Mouse (Mus musculus) forebrain, embryonic 11.5 days (tissue): ENCODE measurements around the gene Dennd5a. TPM values are rescaled to one million over a fixed set of nuclear protein-coding genes. Genes with fewer than 3 reads are reported as not detected.

Source experiments
- ATAC-seq: fragments of 200-750 bp; cut with Nextera tagmentation; replicated peaks from 2 replicates; pipeline ENCODE4 v1.8.0; 2017; ENCODE audit warnings: moderate TSS enrichment; ENCODE audit not compliant: low FRiP score
- DNase-seq: peaks from one replicate; pipeline ENCODE4 v3.0.0-alpha.2; 2017; ENCODE audit warnings: low spot score
- H3K27ac ChIP-seq: fragments of 300-500 bp; sonication (generic); 2 replicates; pipeline ENCODE4 v1.5.1; 2014; ENCODE audit warnings: low read depth, low read length
- H3K27me3 ChIP-seq: fragments of 300-500 bp; sonication (generic); 2 replicates; pipeline ENCODE4 v1.6.1; 2014; ENCODE audit warnings: mild to moderate bottlenecking, low read length, mixed read lengths; ENCODE audit not compliant: control insufficient read depth, insufficient read depth
- H3K36me3 ChIP-seq: fragments of 300-500 bp; sonication (generic); 2 replicates; pipeline ENCODE4 v1.6.1; 2014; ENCODE audit warnings: mild to moderate bottlenecking, low read length, moderate library complexity, mixed read lengths; ENCODE audit not compliant: control insufficient read depth, insufficient read depth
- H3K4me1 ChIP-seq: fragments of 300-500 bp; sonication (generic); replicated peaks from 2 replicates; pipeline ENCODE4 v1.6.1; 2014; ENCODE audit warnings: low read length, mixed read lengths; ENCODE audit not compliant: control insufficient read depth, insufficient read depth
- H3K4me2 ChIP-seq: fragments of 300-500 bp; sonication (generic); 2 replicates; pipeline ENCODE4 v1.6.1; 2014; ENCODE audit warnings: low read depth, mild to moderate bottlenecking, low read length, moderate library complexity, mixed read lengths; ENCODE audit not compliant: severe bottlenecking
- H3K4me3 ChIP-seq: fragments of 300-500 bp; sonication (generic); 2 replicates; pipeline ENCODE4 v1.5.1; 2014; ENCODE audit warnings: low read depth, low read length
- H3K9ac ChIP-seq: fragments of 300-500 bp; sonication (generic); 2 replicates; pipeline ENCODE4 v1.6.1; 2014; ENCODE audit warnings: low read length
- H3K9me3 ChIP-seq: fragments of 300-500 bp; sonication (generic); 2 replicates; pipeline ENCODE4 v1.6.1; 2016; ENCODE audit warnings: low read length, mixed read lengths; ENCODE audit not compliant: control insufficient read depth
- WGBS: fragments of 180-500 bp; shearing (Covaris S2); extraction: QIAGEN DNeasy Blood & Tissue Kit; methylation state at CpG from one replicate; pipeline ENCODE4 v1.1.7; 2014; 5-methylcytosine and 5-hydroxymethylcytosine counted together
- polyA plus RNA-seq: library from polyadenylated mRNA; unstranded; fragments of >200 nt; fragmentation: Nextera tagmentation; extraction: Ambion mirVana; gene quantifications from 2 replicates; pipeline ENCODE4 v1.2.1, GENCODE M21; 2014

Gene Dennd5a
- polyA plus RNA-seq, 1 experiment from 2014 or later: 55.9 TPM

- Histone ChIP-seq H3K4me3 (no peak overlapping the region), H3K4me2 (no peak overlapping the region), H3K27ac (no peak overlapping the region), H3K9ac (no peak overlapping the region), H3K4me1 (0 out of 2 replicates have a peak, but pooled peaks cover 2% of the 10 kb centered on the region), H3K27me3 (no peaks in the 10 kb centered on the region), H3K36me3 (peaks cover 8% of the 10 kb centered on the region; the same call in 1 of the 2 replicates), H3K9me3 (no peaks in the 10 kb centered on the region)
- 96% methylated on average over 4 of the region's 4 CpGs for WGBS
- DNase-seq: no peak
- no peak for ATAC-seq
These were observed 37.4 kb downstream of the Dennd5a start for GRCm38 (mm10) chr7:109922889-109923288.

- Histone ChIP-seq H3K9ac (no peak overlapping the region), H3K4me3 (no peak overlapping the region), H3K27ac (no peak overlapping the region), H3K4me2 (no peak overlapping the region), H3K9me3 (no peaks in the 10 kb centered on the region), H3K27me3 (no peaks in the 10 kb centered on the region), H3K4me1 (no peaks in the 10 kb centered on the region), H3K36me3 (peaks cover 16% of the 10 kb centered on the region)
- DNase-seq (no peak), ATAC-seq (no peak)
- 96% methylated on average over 2 of the region's 2 CpGs for WGBS
These were observed 54.1 kb downstream of the Dennd5a start for GRCm38 (mm10) chr7:109906165-109906564.

- 93% methylated on average over 9 of the region's 9 CpGs for WGBS
- H3K36me3 ChIP-seq: peaks cover 24% of the 10 kb centered on the region
- no peaks in the 10 kb centered on the region for H3K9me3 ChIP-seq
- H3K4me1 ChIP-seq: no peaks in the 10 kb centered on the region
- no peak overlapping the region for H3K4me3 ChIP-seq
- no peak overlapping the region for H3K4me2 ChIP-seq
- H3K27me3 ChIP-seq: no peaks in the 10 kb centered on the region
- ATAC-seq (no peak), DNase-seq (no peak)
- no peak overlapping the region for H3K9ac ChIP-seq
- no peak overlapping the region for H3K27ac ChIP-seq
These were observed 59.3 kb downstream of the Dennd5a start for GRCm38 (mm10) chr7:109900921-109901320.

- Histone ChIP-seq H3K27me3 (no peaks in the 10 kb centered on the region), H3K4me1 (no peaks in the 10 kb centered on the region), H3K4me2 (no peak overlapping the region), H3K4me3 (no peak overlapping the region), H3K27ac (no peak overlapping the region), H3K36me3 (peaks cover 26% of the 10 kb centered on the region), H3K9me3 (no peaks in the 10 kb centered on the region), H3K9ac (no peak overlapping the region)
- DNase-seq (no peak), ATAC-seq (no peak)
These were observed 61.4 kb downstream of the Dennd5a start for GRCm38 (mm10) chr7:109898911-109899310.

GRCm38 (mm10) chr7:109892530-109892929 lies 67.7 kb downstream of the Dennd5a start:
- no peaks in the 10 kb centered on the region for H3K9me3 ChIP-seq
- peaks cover 11% of the 10 kb centered on the region for H3K36me3 ChIP-seq
- ATAC-seq: no peak
- DNase-seq: peak; percentile 86
- H3K9ac ChIP-seq: no peak overlapping the region
- H3K27ac ChIP-seq: no peak overlapping the region
- no peak overlapping the region for H3K4me3 ChIP-seq
- WGBS: 40% methylated on average over 3 of the region's 3 CpGs
- no peaks in the 10 kb centered on the region for H3K27me3 ChIP-seq
- H3K4me2 ChIP-seq: no peak overlapping the region
- no peaks in the 10 kb centered on the region for H3K4me1 ChIP-seq

- Histone ChIP-seq H3K9ac (no peak overlapping the region), H3K36me3 (peaks cover 11% of the 10 kb centered on the region), H3K4me3 (no peak overlapping the region), H3K9me3 (no peaks in the 10 kb centered on the region), H3K4me1 (no peaks in the 10 kb centered on the region), H3K4me2 (no peak overlapping the region), H3K27ac (no peak overlapping the region), H3K27me3 (no peaks in the 10 kb centered on the region)
- WGBS: 92% methylated on average over 4 of the region's 4 CpGs
- DNase-seq (no peak), ATAC-seq (no peak)
These were observed 68.5 kb downstream of the Dennd5a start for GRCm38 (mm10) chr7:109891786-109892185.

- Histone ChIP-seq H3K4me2 (no peak overlapping the region), H3K4me1 (no peaks in the 10 kb centered on the region), H3K4me3 (no peak overlapping the region), H3K27me3 (no peaks in the 10 kb centered on the region), H3K9ac (no peak overlapping the region), H3K36me3 (peaks cover 7% of the 10 kb centered on the region), H3K27ac (no peak overlapping the region), H3K9me3 (no peaks in the 10 kb centered on the region)
- WGBS: 94% methylated on average over 2 of the region's 2 CpGs
- DNase-seq: no peak
- no peak for ATAC-seq
These were observed 70.0 kb downstream of the Dennd5a start for GRCm38 (mm10) chr7:109890256-109890655.

GRCm38 (mm10) chr7:109889300-109889699 lies 71.0 kb downstream of the Dennd5a start:
- ATAC-seq: no peak
- Histone ChIP-seq H3K27me3 (no peaks in the 10 kb centered on the region), H3K4me1 (no peaks in the 10 kb centered on the region), H3K4me2 (no peak overlapping the region), H3K27ac (no peak overlapping the region), H3K9me3 (no peaks in the 10 kb centered on the region), H3K36me3 (peaks cover 5% of the 10 kb centered on the region; the same call in 1 of the 2 replicates), H3K9ac (no peak overlapping the region), H3K4me3 (no peak overlapping the region)
- DNase-seq: no peak
- 73% methylated on average over 5 of the region's 5 CpGs for WGBS

- Histone ChIP-seq H3K9ac (no peak overlapping the region), H3K4me2 (no peak overlapping the region), H3K4me1 (no peaks in the 10 kb centered on the region), H3K27me3 (no peaks in the 10 kb centered on the region), H3K4me3 (no peak overlapping the region), H3K27ac (no peak overlapping the region), H3K9me3 (no peaks in the 10 kb centered on the region), H3K36me3 (no peaks in the 10 kb centered on the region)
- ATAC-seq (no peak), DNase-seq (no peak)
- WGBS: 86% methylated on average over 1 of the region's 1 CpGs
These were observed 74.0 kb downstream of the Dennd5a start for GRCm38 (mm10) chr7:109886249-109886648.
